Mouse (Mus musculus): Measurements from ENCODE around the gene A630073D07Rik. TPM values are rescaled to one million over a fixed set of nuclear protein-coding genes. Genes with fewer than 3 reads are reported as not detected.
"Not testable (repeated sequence)": the region's sequence is repeated elsewhere in the genome, so short reads cannot be mapped to it uniquely, and the experiment has no call there.

The A630073D07Rik gene
- not detected for total RNA-seq (2021)

GRCm38 (mm10) chr6:132651426-132651825 is at the start of gene A630073D07Rik:
Gene A630073D07Rik, minus strand, starts transcription at chr6:132651526.
- intact Hi-C loops (cut with DNase I), result no loop called here
- no peak for DNase-seq (ENCODE audit: extremely low spot score in 1 of 2, low spot score in 2 of 2)

GRCm38 (mm10) chr6:132700907-132701306 is 49.6 kb upstream of the A630073D07Rik start, which contains the start of gene Tas2r121:
Gene Tas2r121, minus strand, starts transcription at chr6:132701007.
- DNase-seq (ENCODE audit: extremely low spot score in 1 of 2, low spot score in 2 of 2), result no peak
- intact Hi-C loops (cut with DNase I), result no loop called here

DNA sequence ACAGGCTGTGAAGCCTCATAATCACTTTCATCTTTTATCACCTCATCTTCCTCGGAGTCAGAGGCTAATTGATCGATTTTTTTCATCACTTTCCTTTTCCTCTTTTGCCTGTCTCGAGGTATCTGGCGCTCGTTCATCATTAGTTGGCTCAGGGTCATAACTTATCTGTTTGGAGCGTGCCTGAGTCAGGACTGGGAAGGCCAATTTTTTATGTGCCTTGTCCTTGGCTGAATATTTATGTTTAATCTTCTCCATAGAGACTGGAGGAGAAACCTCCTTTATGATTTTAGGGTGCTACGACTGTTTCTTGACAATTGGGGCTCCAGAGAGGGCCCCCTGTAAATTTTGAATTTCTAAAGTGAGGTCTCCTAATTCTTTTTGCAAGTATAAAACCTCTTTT is 40.3 kb upstream of the A630073D07Rik start:
- intact Hi-C loops (cut with DNase I); DNase-seq (ENCODE audit: extremely low spot score in 1 of 2, low spot score in 2 of 2): not testable (repeated sequence)

- DNase-seq (ENCODE audit: extremely low spot score in 1 of 2, low spot score in 2 of 2), result no peak
- intact Hi-C loops (cut with DNase I), result no loop called here
These were observed 5.3 kb upstream of the A630073D07Rik start, which contains the start of gene Tas2r120 for GRCm38 (mm10) chr6:132656653-132657052. Gene Tas2r120, plus strand, starts transcription at chr6:132656953.

- intact Hi-C loops (cut with DNase I), result no loop called here
- no peak for DNase-seq (ENCODE audit: extremely low spot score in 1 of 2, low spot score in 2 of 2)
These were observed 1.9 kb downstream of the A630073D07Rik start for GRCm38 (mm10) chr6:132649399-132649798.

DNA sequence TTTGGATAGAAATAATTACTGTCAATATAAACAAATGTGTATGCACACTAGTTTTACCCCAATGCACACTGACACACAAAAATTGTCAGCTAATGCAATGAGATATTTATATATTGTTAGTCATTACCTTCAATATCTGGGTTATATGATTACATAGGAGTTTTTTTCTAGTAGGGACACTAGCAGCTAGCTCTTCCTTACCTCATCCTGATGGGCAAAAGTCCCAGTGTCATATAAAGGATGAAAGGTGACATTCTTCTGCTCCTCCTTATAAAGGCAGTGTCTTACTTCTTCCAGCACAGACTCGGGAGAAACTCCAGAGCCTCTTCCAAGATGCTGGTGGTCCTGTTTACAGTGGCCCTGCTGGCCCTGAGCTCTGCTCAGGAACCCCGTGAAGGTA is 55.7 kb downstream of the A630073D07Rik start, which contains the start of gene Prp2:
Gene Prp2 (plus strand): TSS at position 301 of the 400 bp plus-strand sequence.
- DNase-seq (ENCODE audit: extremely low spot score in 1 of 2, low spot score in 2 of 2); intact Hi-C loops (cut with DNase I): not testable (repeated sequence)

Other genes starting within 250 kb of the A630073D07Rik start
- not detected for gene Prh1, start 81.7 kb downstream of the A630073D07Rik start, total RNA-seq (2021)
- not detected for gene Prp2, start 55.6 kb downstream of the A630073D07Rik start, total RNA-seq (2021)
- gene Tas2r120, start 5.4 kb upstream of the A630073D07Rik start, total RNA-seq (2021), result not detected
- gene Tas2r121, start 49.5 kb upstream of the A630073D07Rik start, total RNA-seq (2021), result not detected
- gene Tas2r122, start 60.4 kb upstream of the A630073D07Rik start, total RNA-seq (2021), result not detected
- not detected for gene Tas2r115, start 86.5 kb upstream of the A630073D07Rik start, total RNA-seq (2021)
- not detected for gene Tas2r124, start 103.2 kb upstream of the A630073D07Rik start, total RNA-seq (2021)
- gene Tas2r102, start 110.6 kb upstream of the A630073D07Rik start, total RNA-seq (2021), result not detected
- gene Tas2r136, start 126.6 kb upstream of the A630073D07Rik start, total RNA-seq (2021), result not detected
- not detected for gene Tas2r117, start 151.3 kb upstream of the A630073D07Rik start, total RNA-seq (2021)
- gene Tas2r123, start 195.6 kb upstream of the A630073D07Rik start, total RNA-seq (2021), result not detected
- gene Tas2r116, start 203.9 kb upstream of the A630073D07Rik start, total RNA-seq (2021), result not detected
- gene Tas2r110, start 216.5 kb upstream of the A630073D07Rik start, total RNA-seq (2021), result not detected
- gene Tas2r113, start 241.5 kb upstream of the A630073D07Rik start, total RNA-seq (2021), result not detected

Measured in left cerebral cortex, postnatal 10 days (tissue).